Mouse (Mus musculus) Muller cell, postnatal 12 days (primary cell): Measurements from ENCODE around the gene Dscam.

ENCODE experiments used
- DNase-seq: peaks from one replicate; pipeline ENCODE4 v3.0.0-alpha.2; 2015; ENCODE audit errors: inconsistent ontology term

The Dscam gene

GRCm38 (mm10) chr16:97170513-97171081 lies at the start of gene Dscam:
Gene Dscam, minus strand, starts transcription at chr16:97170752.
- peak; percentile 39 for DNase-seq

- peak; percentile 77 for DNase-seq
Measured at GRCm38 (mm10) chr16:97219381-97219780, 48.8 kb upstream of the Dscam start.

- peak; percentile 83 for DNase-seq
Measured at GRCm38 (mm10) chr16:97209997-97210396, 39.4 kb upstream of the Dscam start.

- no peak for DNase-seq
Measured at GRCm38 (mm10) chr16:97208276-97208675, 37.7 kb upstream of the Dscam start.

- no peak for DNase-seq
Measured at GRCm38 (mm10) chr16:97204090-97204489, 33.5 kb upstream of the Dscam start.

- no peak for DNase-seq
Measured at GRCm38 (mm10) chr16:97203554-97203953, 33.0 kb upstream of the Dscam start.

- no peak for DNase-seq
Measured at GRCm38 (mm10) chr16:97194630-97195029, 24.1 kb upstream of the Dscam start.

GRCm38 (mm10) chr16:97194179-97194578 lies 23.6 kb upstream of the Dscam start:
- no peak for DNase-seq

GRCm38 (mm10) chr16:97192296-97192695 lies 21.7 kb upstream of the Dscam start:
- no peak for DNase-seq

- no peak for DNase-seq
Measured at GRCm38 (mm10) chr16:97190604-97191003, 20.1 kb upstream of the Dscam start.

GRCm38 (mm10) chr16:97171500-97171899 lies 948 bp upstream of the Dscam start:
- no peak for DNase-seq

GRCm38 (mm10) chr16:97169901-97170512 lies 545 bp downstream of the Dscam start:
- DNase-seq, result peak; percentile 28

GRCm38 (mm10) chr16:97168614-97169013 lies 1.9 kb downstream of the Dscam start:
- DNase-seq, result no peak

GRCm38 (mm10) chr16:97168030-97168429 lies 2.5 kb downstream of the Dscam start:
- DNase-seq, result no peak

- no peak for DNase-seq
Measured at GRCm38 (mm10) chr16:97166166-97166565, 4.4 kb downstream of the Dscam start.

- DNase-seq, result peak; percentile 56
Measured at GRCm38 (mm10) chr16:97165444-97166121, 5.0 kb downstream of the Dscam start.

GRCm38 (mm10) chr16:97158279-97158678 lies 12.3 kb downstream of the Dscam start:
- peak; percentile 20 for DNase-seq

- peak; percentile 57 for DNase-seq
Measured at GRCm38 (mm10) chr16:97144544-97145194, 25.9 kb downstream of the Dscam start.

GRCm38 (mm10) chr16:97141943-97142342 lies 28.6 kb downstream of the Dscam start:
- DNase-seq, result no peak

- DNase-seq, result no peak
Measured at GRCm38 (mm10) chr16:97135003-97135827, 35.3 kb downstream of the Dscam start.

GRCm38 (mm10) chr16:97127296-97127695 lies 43.3 kb downstream of the Dscam start:
- no peak for DNase-seq

GRCm38 (mm10) chr16:97110028-97110427 lies 60.5 kb downstream of the Dscam start:
- no peak for DNase-seq
